Mouse (Mus musculus) thymus, postnatal 36 days (tissue): Measurements from ENCODE around the gene Dclk1.

Experiments used
- DNase-seq, 2 experiments: peaks; one replicate each; pipeline ENCODE4 v3.0.0; 2022; ENCODE audit warnings: mixed read lengths in 2 of 2

Gene Dclk1

DNA sequence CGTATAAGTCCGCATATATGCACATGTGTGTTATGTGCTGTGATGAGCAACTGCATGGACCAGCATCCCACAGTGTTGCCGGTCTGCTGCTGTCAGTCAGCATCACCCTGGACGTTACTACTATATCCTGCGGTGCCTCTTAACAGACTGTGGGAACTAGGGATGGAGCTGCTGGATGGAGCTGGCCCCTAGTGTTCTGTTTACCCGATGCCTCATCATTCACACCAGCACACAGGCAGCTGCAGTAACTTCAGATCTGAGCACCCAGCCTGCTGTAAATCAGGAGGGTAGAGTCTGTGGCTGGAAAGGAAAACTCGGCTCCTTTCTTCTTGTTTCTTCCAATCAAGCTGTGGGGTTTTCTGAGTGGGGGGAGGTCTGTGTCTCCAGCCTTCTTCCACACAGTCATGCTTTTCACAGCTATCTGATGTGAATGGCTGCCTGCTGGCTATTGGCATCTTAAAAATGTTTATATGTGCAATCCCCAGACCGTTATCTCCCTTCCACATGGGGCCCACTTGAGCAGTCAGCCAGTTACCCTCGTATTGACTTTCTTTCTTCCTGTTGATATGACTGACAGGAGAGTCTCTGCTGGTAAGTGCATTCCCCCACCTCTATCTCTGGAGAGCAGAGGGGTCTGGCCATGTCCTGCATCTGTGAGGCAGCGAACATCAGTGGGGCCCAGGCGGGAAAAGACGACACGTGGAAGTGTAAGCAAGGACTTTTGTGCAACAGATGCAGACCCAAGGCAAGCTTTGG lies 301.9 kb downstream of the Dclk1 start:
- DNase-seq = no peak

DNA sequence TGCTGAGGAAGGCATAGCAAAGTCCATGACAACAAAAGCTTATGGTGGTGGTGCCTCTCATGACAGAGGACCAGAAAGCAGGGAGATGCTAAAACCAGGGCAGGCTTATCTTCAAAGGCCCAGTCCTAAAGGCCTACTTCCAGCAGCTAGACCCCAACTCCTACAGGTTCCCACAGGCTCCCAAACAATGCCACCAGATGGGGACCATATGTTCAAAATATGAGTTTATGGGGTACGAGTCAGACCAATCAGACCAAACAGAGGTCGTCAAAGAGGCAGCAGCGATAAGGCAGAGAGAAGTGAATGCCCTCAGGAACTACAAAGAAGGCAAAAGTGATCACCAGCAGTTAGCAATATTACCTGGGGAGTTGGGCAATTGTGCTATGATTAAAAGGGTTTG lies 303.1 kb downstream of the Dclk1 start:
- DNase-seq = no peak

DNA sequence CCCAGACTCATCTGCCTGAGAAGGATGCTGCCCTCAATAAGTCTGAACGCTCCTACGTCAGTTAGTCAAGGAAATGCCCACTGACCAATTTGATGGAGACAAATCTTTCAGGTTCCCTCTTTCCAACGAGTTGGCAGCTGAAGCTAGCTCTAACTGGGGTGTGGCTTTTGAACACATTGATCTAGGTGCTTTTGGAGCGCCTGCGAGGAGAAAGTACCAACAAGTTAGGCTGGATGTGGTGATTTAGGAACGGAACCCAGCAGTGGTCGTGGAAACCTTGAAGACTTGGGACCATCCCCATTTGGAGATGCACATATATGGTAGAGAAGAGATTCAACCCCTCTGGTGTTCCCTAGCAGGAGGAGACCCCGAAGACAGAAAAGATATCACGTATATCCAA lies 303.8 kb downstream of the Dclk1 start:
- no peak for DNase-seq

DNA sequence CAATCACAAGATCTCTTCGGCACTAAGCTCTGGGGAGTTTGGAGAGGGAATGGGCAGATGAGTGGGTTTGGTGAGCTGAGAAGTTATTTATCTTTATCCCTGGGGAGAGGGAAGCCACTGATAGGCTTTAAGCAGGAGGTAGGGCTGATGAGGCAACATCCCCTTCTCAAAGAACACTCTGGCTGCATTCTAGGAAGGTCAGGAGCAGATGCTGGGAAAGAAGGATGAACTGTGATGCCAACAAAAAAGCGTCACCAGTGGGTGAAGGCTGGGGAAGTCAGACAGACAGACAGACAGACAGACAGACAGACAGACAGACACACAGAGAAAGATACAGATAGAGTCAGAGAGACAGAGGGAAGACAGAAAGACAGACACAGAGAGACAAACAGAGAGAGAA lies 304.9 kb downstream of the Dclk1 start:
- no peak for DNase-seq

DNA sequence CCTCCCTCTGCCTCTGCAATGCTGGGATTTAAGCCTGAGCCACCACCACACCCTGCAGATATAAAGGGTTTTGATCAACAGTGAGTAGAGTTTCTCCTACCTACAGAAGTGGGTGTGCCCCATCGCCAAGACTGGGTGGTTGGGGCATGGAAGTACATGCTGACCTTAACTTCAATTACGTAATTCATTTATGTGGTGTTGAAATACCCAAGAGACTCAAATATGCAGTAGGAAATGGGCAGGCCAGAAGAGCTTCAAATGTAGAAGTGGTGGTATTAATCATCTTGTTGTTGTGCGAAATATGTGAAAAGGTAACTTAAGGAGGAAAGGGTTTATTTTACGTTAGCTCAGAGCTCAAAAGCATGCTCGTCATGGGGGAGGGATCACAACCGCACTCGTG lies 307.2 kb downstream of the Dclk1 start:
- DNase-seq = no peak

DNA sequence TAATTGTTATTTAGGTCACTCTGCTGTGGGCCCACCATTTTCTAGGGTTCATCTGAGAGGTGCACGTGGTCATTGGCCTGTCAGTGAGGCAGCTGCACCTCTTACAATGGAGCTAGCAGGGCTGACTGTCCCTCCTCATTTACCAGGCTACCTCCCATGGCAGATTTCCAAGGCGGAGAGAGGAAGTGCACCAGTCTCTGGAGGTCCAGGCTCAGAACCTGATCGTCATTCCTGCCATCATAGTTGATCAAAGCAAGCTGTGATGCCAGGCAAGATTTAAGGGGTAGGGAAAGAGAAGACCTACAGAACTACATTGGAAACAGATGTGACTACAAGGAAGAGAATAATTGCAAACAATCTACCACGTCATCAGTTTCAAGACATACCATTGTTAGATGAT lies 308.8 kb downstream of the Dclk1 start:
- no peak for DNase-seq

DNA sequence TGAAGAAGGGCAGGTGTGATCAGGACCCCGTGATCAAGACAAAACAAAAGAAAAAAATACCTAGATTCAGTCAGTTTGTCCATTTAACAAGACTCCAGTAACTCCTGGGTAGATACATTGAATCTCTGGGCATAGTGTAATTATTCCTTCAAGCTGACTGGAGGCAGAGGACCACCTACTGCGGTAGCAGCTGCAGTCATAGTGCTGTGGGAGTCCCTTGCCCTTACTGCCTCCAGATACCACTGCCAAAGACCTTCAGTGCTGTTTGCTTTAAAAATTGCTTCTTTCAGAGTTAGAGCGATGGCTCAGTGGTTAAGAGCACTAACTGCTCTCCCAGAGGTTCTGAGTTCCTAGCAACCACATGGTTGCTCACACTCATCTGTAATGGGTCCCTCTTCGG lies 309.7 kb downstream of the Dclk1 start:
- DNase-seq = no peak

DNA sequence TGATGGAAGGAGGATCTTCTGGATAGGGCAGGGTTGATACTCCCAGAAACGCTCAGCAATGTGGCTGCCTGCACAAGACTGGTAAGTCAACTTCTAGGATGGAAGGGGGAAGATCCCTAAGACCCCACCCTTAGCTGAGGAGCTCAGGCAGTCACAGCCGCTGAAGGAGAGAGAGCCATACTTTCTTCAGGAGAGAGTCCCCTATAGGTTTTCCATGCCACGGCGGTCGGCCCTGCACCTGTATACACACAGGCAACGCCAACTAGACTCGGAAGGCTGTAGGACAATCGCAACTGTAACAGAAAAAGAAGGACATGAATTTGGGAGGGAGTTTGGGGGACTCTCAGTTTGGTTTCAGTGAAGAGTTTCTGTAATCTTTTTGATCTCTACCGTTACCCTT lies 310.9 kb downstream of the Dclk1 start:
- no peak for DNase-seq

DNA sequence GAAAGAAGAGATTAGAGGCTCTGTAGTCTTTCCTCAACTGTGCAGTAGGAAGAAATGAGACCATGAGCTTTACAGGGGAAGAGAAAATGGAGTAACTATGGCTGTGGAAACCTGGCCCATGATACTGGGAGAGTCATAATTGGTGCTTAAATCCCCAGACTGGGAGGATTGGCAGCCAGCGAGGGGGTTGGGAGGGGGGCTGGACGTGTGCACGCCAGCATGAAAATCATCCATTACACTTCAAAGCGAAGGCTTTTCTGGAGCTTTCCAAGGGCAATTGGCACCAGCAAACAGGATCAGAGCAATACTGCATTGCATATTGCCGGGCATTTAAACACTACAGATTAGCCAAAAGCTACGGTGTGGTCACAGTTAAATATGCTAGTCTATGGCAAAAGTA lies 313.7 kb downstream of the Dclk1 start:
- no peak for DNase-seq

DNA sequence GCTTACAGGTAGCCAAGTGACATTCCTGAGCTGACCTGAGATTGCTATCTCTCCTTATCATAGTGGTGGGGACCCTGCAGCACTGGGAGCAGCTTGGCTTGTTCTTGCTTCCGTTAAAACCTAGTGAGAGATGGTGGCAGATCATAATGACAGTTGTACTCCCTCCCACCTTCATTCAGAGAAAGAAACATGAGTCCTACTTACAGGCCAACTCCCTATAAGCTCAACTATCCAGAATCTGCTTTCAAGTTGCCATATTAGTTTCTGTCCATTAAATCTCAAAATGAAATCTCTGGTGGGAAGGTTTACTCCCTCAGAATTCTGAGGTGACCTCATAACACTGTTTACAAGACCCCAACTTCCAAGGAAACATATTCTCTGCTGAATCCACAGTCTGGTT lies 316.4 kb downstream of the Dclk1 start:
- no peak for DNase-seq

DNA sequence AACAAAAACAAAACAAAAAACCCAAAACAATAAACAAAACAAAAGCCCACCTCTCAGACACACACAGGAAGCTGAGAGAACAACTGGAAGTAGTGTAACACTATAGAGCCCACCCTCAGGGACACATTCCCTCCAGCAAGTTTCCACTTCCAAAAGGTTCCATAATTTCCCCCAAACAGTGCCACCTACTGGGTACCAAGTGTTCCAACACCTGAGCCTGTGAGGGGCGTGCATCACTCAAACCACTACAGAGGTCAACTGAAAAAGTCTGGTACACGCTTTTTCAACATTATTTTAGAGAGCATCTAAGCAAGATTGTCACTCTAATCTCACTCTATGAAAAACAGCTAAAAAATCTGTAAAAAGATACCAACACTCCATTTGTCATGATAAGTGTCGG lies 325.3 kb downstream of the Dclk1 start:
- no peak for DNase-seq

DNA sequence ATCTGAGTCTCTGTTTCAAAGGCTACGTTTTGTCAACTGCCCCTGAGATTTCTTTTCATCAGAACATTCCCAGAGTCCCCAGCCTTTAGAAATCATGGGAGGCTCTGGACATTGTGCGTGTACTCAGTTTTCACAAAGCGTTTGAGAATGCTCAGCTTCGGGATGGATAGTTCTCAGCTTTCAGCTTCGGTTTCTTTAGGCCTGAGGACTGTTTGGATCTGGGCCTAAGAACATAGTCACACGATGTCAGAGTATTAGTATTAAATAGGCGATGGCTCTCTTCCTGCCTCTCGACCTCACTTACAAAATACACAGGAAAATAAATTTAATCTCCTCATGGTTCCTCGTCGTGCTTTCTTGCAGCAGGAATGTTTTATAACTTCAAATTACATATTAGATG lies 327.4 kb downstream of the Dclk1 start:
- DNase-seq = no peak

DNA sequence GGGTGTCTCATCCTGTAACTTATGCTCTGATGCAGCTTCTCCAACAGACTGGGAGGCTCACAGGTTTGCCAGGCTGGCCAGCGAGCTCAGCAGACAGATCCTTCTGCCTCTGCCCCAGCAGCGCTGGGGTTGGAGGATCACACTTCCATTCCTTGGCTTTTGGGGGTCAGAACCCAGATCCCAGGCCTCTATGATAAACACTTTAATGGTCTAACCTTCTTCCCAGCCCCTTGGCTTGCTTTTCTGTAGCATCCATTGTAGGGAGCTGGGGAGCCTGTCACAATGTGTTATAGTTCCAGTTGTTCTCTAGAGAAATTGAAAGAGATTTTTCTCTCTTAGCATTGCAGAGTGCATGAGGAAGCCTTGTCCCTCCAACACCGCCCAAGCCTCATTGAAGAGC lies 328.9 kb downstream of the Dclk1 start:
- no peak for DNase-seq

DNA sequence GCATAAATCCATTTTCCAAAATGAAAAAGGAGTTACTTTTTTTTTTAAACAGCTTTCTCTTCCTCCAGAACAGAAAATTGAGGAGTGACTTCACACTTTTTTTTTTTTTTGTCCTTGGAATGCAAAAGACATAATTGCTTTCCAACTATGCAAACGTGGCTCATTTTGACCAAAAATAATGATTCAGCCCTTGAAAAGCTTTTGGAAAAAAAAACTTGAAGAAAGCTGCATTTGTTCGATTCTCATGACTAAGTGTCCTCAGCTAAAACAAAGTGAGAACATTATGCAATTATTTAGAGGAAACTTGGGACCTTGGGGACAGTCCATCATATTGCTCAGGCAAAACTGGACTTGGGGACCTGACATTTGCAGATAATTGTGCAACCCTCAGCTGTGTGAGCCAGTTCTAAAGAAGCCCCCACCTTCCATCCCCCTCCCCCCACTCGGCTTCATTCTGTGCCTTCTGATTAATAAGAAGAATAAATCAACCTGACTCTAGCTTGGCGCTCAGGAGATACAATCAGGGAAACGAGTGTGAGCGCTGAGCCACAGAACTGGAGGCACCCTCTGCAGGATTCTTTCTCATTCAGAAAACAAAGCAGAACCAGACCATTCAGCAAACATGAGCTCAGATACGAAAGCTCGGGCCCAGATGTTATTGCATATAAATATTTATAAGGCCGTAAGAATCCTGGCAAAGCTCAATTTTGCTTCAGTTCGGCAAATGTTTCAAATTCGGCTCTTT lies 329.6 kb downstream of the Dclk1 start:
- no peak for DNase-seq

DNA sequence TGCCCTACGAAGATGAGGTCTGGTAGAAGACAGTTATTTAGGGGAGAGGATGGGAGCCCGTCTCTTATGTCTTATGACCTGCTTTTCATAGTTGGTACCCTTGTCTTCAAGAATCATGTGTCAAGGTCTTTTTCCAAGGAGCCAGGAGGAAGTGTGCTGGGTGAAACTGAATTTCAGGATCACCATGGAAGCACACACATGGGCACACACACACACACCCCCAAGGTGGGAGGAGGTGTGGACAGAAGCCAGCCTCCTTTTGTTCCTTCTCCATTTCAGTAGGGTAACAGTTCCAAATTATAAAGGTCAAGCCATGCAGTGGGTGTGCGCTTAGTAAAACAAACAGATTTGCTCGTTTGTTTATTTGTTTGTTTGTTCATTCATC lies 330.1 kb downstream of the Dclk1 start:
- no peak for DNase-seq

DNA sequence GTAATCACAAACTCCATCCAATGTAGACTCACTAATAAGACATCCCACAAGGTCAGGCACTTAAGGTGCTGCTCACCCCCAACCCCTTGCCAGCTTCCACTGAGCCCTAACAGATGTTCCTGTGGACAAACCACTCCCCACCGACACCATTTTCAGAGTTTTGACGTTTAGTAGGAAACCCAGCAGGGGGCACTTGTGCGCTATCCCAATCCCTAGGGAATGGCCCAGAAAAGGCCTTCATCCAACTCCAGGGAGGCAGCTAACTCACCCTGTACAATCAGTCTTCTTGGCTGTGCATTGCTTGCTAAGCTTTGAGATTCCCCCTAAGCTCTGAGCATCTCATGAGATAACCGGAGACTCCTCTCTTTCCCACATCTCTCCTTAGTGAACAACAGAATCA lies 331.8 kb downstream of the Dclk1 start:
- no peak for DNase-seq

DNA sequence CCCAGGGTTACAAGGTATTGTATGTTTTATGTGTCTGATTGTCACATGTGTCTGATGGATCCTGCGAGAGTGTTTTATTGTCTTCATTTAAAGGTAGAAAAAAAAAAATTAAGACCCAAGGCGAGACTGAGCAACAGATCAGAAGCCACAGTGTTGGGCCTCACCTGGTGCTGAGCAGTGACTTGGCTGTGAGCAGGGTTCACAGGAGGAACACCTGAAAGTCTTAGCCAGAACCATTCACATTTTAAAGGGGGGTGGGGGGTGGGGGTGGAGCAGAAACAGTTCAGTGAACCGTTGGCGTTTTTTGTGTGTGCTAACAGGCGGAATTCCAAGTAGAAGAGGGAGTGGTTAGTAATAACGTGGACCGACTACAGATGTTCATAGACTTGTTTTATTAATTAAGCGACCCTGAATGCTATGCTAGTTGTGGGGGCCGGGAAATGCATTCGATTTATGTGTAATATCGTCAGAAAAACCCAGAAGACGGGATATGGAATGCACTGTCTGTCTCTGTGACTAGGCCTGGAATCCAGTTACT lies 345.3 kb downstream of the Dclk1 start:
- no peak for DNase-seq

DNA sequence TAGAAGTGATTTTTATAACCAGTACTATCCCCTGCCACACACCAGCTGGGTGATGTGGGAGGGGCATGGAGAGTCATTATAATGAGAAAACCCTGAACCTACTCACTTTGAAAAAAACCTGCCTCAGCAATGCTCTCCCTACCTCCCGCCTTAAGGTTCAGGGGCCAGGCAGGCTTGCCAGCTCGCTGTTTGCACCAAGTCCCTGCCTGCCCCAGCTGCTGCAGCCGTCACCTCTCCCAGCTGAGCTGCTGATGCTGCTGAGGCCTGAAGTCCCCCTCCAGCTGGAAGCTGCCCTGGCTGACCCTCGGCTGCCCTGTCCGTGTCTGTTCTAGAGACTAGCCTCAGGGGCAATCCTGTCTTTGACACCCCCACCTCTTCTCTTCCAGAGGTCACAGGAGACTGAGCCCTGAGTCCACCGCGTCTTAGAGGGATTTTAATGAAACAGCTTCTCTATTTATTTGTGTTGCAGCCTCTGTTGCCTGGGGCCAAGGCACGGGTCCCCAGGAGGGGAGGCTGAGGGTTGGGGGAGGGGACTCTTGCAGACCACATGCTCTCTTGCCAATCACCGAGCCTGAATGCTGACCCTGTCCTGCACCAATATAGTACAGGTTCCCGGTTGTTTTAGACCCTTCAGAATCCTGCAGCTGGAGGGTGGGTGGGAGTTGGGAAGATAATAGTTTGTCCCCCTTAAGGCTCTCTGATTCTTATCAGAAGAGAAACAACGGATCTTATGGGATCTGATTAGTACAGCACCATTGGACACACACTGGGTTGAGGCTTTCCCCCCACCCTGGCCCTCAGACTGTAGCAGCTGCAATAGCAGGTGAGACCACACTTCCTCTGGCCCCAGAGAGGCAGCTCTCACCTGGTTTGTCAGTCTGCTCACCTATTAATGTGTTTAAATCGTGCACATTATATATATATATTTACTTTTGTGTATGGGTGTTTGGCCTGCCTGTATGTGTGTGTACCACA lies 346.1 kb downstream of the Dclk1 start:
- DNase-seq = no peak
